Mouse (Mus musculus): ENCODE measurements at regions not wholly inside any gene's neighbourhood (a gene's known extent, or its start where the extent isn't known, plus 50 kb on each side); places are given as distances from the start of the nearest gene placed in this dataset.

DNA sequence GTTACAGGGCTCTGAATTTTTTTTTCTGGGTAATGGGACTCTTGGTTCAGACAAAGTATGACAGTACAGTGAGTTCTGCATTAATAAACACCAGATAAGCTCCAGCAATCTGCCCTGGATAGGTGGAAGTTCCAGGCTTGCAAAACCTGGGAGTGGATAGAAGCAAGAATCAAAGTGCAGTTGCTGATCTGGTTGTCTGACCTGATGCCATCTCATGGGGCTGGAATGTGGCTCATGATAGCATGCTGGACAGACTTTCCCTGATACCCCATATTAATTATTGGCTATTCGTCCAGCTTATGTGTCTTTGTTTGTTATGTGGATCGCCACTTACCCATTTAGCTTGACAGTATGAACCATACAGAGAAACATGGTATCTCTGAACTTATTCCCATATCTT, 146.6 kb upstream of the Tnfaip3 start:
- TF ChIP-seq POLR2A (IDR thresholded peaks at IDR 0.05; ENCODE audit: insufficient read depth, low read depth, low read length) (no peak), CTCF (IDR thresholded peaks at IDR 0.05; ENCODE audit: insufficient read depth, low read depth, low read length) (no peak)
- no peaks in the 10 kb centered on the region for H3K4me1 ChIP-seq (ENCODE audit: control insufficient read depth, insufficient read depth, low read length)
- H3K27ac ChIP-seq (ENCODE audit: insufficient read depth, low read depth, low read length): no peak overlapping the region
- 96% methylated on average over 2 of the region's 2 CpGs for WGBS
- H3K4me3 ChIP-seq (ENCODE audit: insufficient read depth, low read depth, low read length): no peak overlapping the region

DNA sequence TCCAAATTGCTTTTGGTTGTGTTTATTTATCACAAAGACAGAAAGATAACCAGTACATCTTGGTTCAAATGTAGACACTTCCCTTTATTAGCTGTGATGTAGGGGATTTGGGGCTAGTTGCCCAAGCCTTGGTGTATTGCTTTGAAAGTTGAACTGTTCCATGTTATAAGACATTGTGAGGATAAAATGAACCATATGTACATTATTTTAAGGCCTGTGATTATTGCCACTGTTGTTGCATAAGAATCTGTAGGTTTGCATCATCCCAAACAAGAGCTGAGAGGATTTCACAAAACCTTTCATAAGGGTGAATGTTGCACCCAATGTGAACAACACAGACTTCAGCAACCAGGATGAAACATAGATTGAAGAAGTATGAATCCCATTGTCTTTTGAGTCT, 145.7 kb upstream of the Tnfaip3 start:
- Histone ChIP-seq H3K4me3 (ENCODE audit: insufficient read depth, low read depth, low read length) (no peak overlapping the region), H3K27ac (ENCODE audit: insufficient read depth, low read depth, low read length) (no peak overlapping the region), H3K4me1 (ENCODE audit: control insufficient read depth, insufficient read depth, low read length) (no peaks in the 10 kb centered on the region)
- no peak for TF ChIP-seq POLR2A (IDR thresholded peaks at IDR 0.05; ENCODE audit: insufficient read depth, low read depth, low read length)
- no peak for TF ChIP-seq CTCF (IDR thresholded peaks at IDR 0.05; ENCODE audit: insufficient read depth, low read depth, low read length)

DNA sequence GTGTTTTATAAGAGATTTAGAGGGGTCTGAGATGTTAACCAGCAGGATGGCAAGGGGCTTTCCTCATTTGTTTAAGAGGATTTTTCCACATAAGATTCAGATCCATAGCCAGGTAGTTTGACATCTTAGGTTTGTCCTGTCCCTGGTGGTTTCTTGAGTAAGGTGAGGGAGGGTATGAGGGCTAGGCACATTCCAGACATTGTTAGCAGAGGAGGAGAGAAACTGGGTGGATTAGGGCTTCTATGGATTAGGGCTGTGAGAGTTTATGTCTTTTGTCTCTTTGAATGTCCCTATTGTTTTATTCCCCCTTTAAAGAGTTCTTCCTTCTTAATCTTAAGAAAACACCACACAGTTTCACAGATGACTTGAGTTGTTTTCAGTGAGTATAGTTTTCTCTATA, 138.6 kb upstream of the Tnfaip3 start:
- no peak overlapping the region for H3K4me3 ChIP-seq (ENCODE audit: insufficient read depth, low read depth, low read length)
- no peak overlapping the region for H3K27ac ChIP-seq (ENCODE audit: insufficient read depth, low read depth, low read length)
- no peaks in the 10 kb centered on the region for H3K4me1 ChIP-seq (ENCODE audit: control insufficient read depth, insufficient read depth, low read length)
- TF ChIP-seq POLR2A (IDR thresholded peaks at IDR 0.05; ENCODE audit: insufficient read depth, low read depth, low read length) (no peak), CTCF (IDR thresholded peaks at IDR 0.05; ENCODE audit: insufficient read depth, low read depth, low read length) (no peak)

DNA sequence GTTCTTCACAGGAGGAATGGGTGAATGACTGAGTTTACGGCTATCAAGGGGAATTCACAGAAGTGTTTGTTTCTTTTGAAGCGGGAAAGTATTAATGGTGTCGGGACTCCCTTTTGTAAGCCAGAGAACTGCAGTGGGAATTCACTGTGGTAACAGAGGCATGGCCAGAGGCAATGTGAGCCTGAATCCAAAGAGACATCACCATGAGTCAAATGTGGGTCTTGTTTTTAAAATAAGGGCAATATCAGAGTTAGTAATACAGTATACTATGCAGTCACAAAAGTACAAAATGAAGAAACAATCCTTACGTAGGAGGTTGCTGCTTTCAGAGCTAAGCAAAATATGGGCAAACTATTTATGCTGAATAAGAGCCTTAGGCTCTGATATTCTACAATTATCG, 137.3 kb upstream of the Tnfaip3 start:
- H3K4me3 ChIP-seq (ENCODE audit: insufficient read depth, low read depth, low read length): no peak overlapping the region
- no peak overlapping the region for H3K27ac ChIP-seq (ENCODE audit: insufficient read depth, low read depth, low read length)
- no peak for TF ChIP-seq CTCF (IDR thresholded peaks at IDR 0.05; ENCODE audit: insufficient read depth, low read depth, low read length)
- TF ChIP-seq POLR2A (IDR thresholded peaks at IDR 0.05; ENCODE audit: insufficient read depth, low read depth, low read length): no peak
- no peaks in the 10 kb centered on the region for H3K4me1 ChIP-seq (ENCODE audit: control insufficient read depth, insufficient read depth, low read length)
- 88% methylated on average over 5 of the region's 5 CpGs for WGBS

DNA sequence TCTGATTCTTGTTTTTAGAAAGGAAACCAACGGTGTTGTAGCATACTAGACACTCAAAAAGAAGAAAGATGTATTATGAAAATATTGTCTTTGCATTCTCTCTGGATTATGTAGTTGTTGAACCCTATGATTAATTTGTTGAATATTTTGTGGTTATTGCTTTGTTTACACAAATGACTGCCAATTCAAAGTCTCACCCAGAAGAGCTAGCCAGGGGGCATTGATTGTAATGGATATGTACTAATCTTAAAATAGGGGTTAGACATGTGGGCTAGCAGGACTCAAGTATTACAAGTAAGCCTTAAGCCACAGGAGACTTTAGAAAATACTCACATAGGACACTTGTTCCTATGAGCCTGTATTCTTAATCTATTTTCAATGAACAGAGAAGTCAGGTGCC, 135.3 kb upstream of the Tnfaip3 start:
- TF ChIP-seq POLR2A (IDR thresholded peaks at IDR 0.05; ENCODE audit: insufficient read depth, low read depth, low read length): no peak
- TF ChIP-seq CTCF (IDR thresholded peaks at IDR 0.05; ENCODE audit: insufficient read depth, low read depth, low read length): no peak
- WGBS: 69% methylated on average over 1 of the region's 1 CpGs
- Histone ChIP-seq H3K4me1 (ENCODE audit: control insufficient read depth, insufficient read depth, low read length) (no peaks in the 10 kb centered on the region), H3K27ac (ENCODE audit: insufficient read depth, low read depth, low read length) (no peak overlapping the region), H3K4me3 (ENCODE audit: insufficient read depth, low read depth, low read length) (no peak overlapping the region)

DNA sequence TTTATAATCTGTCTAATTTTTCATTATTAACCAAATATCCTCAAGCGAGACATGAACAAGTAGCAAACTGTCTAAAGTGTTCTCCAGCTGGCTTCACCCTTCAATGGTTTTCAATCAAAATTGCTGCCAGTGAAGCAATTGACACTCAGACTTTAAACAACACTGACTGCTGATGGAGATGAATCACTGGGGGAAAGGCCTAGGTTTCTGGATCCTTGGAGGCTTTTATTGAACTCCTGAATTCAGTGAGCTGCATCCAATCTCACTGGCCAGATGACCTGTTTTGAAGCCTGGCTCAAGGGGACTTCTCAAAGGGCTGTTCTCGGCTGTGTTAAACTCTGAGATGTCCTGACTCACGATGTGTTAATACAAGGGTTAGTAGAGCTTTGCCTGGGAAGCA, 134.5 kb upstream of the Tnfaip3 start:
- H3K27ac ChIP-seq (ENCODE audit: insufficient read depth, low read depth, low read length): no peak overlapping the region
- no peak overlapping the region for H3K4me3 ChIP-seq (ENCODE audit: insufficient read depth, low read depth, low read length)
- 60% methylated on average over 3 of the region's 3 CpGs for WGBS
- no peak for TF ChIP-seq CTCF (IDR thresholded peaks at IDR 0.05; ENCODE audit: insufficient read depth, low read depth, low read length)
- no peak for TF ChIP-seq POLR2A (IDR thresholded peaks at IDR 0.05; ENCODE audit: insufficient read depth, low read depth, low read length)
- H3K4me1 ChIP-seq (ENCODE audit: control insufficient read depth, insufficient read depth, low read length): no peaks in the 10 kb centered on the region

DNA sequence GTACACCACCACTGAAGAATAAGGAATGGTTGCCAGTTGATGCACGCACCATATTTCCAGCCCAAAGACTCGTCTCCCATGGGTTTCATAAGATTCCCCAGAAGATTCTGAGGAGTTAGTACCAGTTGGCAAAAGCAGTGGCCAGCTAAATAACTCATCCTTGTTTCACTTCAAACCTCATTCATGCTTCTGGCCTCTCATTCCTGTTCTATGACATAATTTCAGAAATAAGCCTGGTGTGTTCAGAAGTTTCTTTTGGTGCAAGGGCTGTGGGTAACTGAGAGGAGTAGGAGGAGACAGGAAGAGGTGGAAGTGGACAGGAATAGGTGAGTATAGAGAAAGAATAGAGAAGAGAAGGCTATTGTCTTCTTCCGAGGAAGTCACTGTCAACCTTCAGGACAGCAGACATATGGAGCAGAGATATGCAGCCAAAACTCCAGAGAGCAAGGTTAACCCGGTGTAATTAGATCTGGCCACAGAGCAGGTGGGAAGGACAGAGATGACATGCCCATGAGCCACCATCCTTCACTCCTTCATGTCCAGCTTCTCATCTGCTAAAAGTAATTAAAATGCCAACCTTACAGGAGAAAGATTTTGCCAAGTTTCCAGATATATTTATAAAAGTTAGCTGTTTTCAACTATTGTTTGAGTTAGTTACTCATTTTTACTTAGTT, 133.9 kb upstream of the Tnfaip3 start:
- Histone ChIP-seq H3K4me1 (ENCODE audit: control insufficient read depth, insufficient read depth, low read length) (no peaks in the 10 kb centered on the region), H3K4me3 (ENCODE audit: insufficient read depth, low read depth, low read length) (no peak overlapping the region), H3K27ac (ENCODE audit: insufficient read depth, low read depth, low read length) (no peak overlapping the region)
- 88% methylated on average over 4 of the region's 4 CpGs for WGBS
- TF ChIP-seq POLR2A (IDR thresholded peaks at IDR 0.05; ENCODE audit: insufficient read depth, low read depth, low read length): no peak
- no peak for TF ChIP-seq CTCF (IDR thresholded peaks at IDR 0.05; ENCODE audit: insufficient read depth, low read depth, low read length)

DNA sequence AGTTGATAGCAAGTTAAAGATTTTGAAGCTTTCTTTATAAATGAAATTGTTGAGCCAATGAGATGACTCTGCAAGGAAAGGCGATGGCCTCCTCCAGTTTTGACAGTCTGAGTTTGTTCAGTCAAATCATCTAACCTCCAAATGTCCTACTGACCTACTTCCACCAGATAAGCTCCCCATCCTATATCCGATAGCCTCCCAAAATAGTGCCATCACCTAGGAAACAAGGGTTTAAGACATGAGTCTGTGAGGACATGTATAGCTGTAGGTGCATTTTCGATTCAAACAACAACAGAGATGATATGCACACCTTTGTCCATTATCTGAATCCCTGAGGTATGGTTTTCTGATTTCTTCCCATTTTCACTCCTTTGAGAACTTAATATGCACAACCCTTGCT, 126.0 kb upstream of the Tnfaip3 start:
- Histone ChIP-seq H3K4me3 (ENCODE audit: insufficient read depth, low read depth, low read length) (no peak overlapping the region), H3K27ac (ENCODE audit: insufficient read depth, low read depth, low read length) (no peak overlapping the region), H3K4me1 (ENCODE audit: control insufficient read depth, insufficient read depth, low read length) (no peaks in the 10 kb centered on the region)
- TF ChIP-seq CTCF (IDR thresholded peaks at IDR 0.05; ENCODE audit: insufficient read depth, low read depth, low read length) (no peak), POLR2A (IDR thresholded peaks at IDR 0.05; ENCODE audit: insufficient read depth, low read depth, low read length) (no peak)
- WGBS: 93% methylated on average over 3 of the region's 3 CpGs

DNA sequence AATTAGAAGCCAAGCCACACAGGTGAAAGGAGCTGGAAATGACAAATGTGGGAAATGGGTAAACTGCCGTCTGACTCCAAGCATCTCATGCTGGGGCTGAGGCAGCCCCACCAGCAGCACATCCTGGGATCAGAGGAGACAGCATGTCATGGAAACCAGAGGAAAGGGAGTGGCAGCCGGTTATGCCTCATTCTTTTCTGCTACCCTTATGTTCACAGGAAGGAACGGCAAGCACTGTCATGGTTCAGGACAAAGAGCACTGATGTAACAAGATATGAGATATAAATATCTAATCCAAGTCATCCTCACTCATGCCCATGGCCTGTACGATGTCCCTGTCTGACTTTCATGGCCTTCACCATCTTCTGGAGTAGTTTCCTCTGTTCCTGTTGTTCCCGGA, 125.2 kb upstream of the Tnfaip3 start:
- Histone ChIP-seq H3K4me1 (ENCODE audit: control insufficient read depth, insufficient read depth, low read length) (no peaks in the 10 kb centered on the region), H3K27ac (ENCODE audit: insufficient read depth, low read depth, low read length) (no peak overlapping the region), H3K4me3 (ENCODE audit: insufficient read depth, low read depth, low read length) (no peak overlapping the region)
- WGBS: 93% methylated on average over 5 of the region's 5 CpGs
- TF ChIP-seq CTCF (IDR thresholded peaks at IDR 0.05; ENCODE audit: insufficient read depth, low read depth, low read length): no peak
- no peak for TF ChIP-seq POLR2A (IDR thresholded peaks at IDR 0.05; ENCODE audit: insufficient read depth, low read depth, low read length)

DNA sequence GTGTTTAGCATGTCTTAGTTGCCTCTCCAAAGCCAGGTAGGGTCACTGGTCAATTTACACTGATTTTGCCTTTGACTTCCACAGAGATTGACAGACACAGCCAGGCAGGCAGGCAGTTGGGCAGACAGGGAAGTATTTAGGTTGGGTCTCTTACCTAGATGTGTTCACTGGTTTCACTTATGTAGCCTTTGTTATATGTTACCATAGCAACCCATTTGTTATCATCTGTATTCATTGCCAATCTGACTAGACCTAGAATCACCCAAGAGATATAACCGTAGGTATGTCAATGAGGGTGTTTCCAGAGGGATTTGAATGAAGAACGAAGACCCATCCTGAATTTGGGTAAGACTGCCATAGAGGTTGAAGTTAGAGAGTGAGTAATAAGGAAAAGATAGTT, 123.8 kb upstream of the Tnfaip3 start:
- H3K4me3 ChIP-seq (ENCODE audit: insufficient read depth, low read depth, low read length): no peak overlapping the region
- H3K4me1 ChIP-seq (ENCODE audit: control insufficient read depth, insufficient read depth, low read length): no peaks in the 10 kb centered on the region
- H3K27ac ChIP-seq (ENCODE audit: insufficient read depth, low read depth, low read length): no peak overlapping the region
- 77% methylated on average over 2 of the region's 2 CpGs for WGBS
- TF ChIP-seq POLR2A (IDR thresholded peaks at IDR 0.05; ENCODE audit: insufficient read depth, low read depth, low read length) (no peak), CTCF (IDR thresholded peaks at IDR 0.05; ENCODE audit: insufficient read depth, low read depth, low read length) (no peak)

Data from olfactory bulb, adult 2 months (tissue).